Mouse (Mus musculus) bone marrow macrophage, adult 2 months (primary cell): Measurements from ENCODE around the gene Klhl8.

Experiments
- CTCF ChIP-seq: IDR thresholded peaks from 2 replicates; pipeline ENCODE4 v1.5.1; 2012; ENCODE audit warnings: low read depth, mild to moderate bottlenecking, low read length, moderate library complexity
- POLR2A ChIP-seq: IDR thresholded peaks from 2 replicates; pipeline ENCODE4 v1.6.1; 2012; ENCODE audit warnings: mild to moderate bottlenecking, low read depth, low read length, borderline replicate concordance

DNA sequence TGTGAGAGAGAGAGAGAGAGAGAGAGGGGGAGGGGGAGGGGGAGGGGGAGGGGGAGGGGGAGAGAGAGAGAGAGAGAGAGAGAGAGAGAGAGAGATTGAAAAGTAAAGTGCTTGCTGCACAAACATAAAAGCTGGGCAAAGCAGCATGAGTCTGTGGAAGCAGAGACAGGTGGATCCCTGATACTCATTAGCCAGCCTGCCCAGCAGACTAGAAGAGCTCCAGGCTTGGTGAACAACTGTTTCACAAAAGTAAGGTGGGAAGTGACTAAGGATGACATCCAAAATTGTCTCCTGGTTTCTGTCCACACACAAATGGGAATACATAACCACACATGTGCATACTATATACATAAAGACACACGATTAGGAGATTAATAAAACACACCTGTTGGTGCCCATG lies 28.8 kb upstream of the Klhl8 start:
- TF ChIP-seq CTCF (no peak), POLR2A (no peak)
